Comparison of ENCODE assay signal across 9 mouse cellular contexts in genomic region chr17:6736306-6737272, GRCm38 (mm10). TPM values are rescaled to one million over a fixed set of nuclear protein-coding genes. Genes with fewer than 3 reads are reported as not detected.
A peak's percentile ranks its signal among the peaks of the same experiment; 100 is the strongest.
DNase-seq lines count a peak whose midpoint lies in the region; ATAC-seq and TF ChIP-seq lines count a peak whose summit lies in the region.
"Had no signal": no experiment of that assay in that cellular context is flagged by ENCODE, and none has a peak within 500 bp of the region (broad histone marks: within the 10 kb centered on the region; RNA-seq: fewer than 3 reads in every experiment).

No protein-coding gene starts in this region.

- peaks cover 11% of the 10 kb centered on the region for H3K4me1 ChIP-seq in kidney, embryonic 15.5 days
- peaks cover 23% of the 10 kb centered on the region for H3K4me1 ChIP-seq in kidney, adult 2 months (ENCODE audit: control insufficient read depth, insufficient read depth, low read length)
- no peaks in the 10 kb centered on the region; the same call in 1 of the 2 replicates for H3K4me1 ChIP-seq in intestine, postnatal 0 days (replicated peaks; ENCODE audit: control insufficient read depth, insufficient read depth, low read length)

- H3K4me3 ChIP-seq in kidney, embryonic 15.5 days (replicated peaks), result no peak overlapping the region
- no peak overlapping the region for H3K4me3 ChIP-seq in kidney, adult 2 months (ENCODE audit: insufficient read depth, low read depth, low read length)
- no peak overlapping the region for H3K4me3 ChIP-seq in intestine, postnatal 0 days (ENCODE audit: low read depth, low read length)

- WGBS in kidney, embryonic 15.5 days, result 54% methylated on average over 15 of the region's 15 CpGs
- WGBS in kidney, adult 2 months, result 55% methylated on average over 15 of the region's 15 CpGs
- 49% methylated on average over 15 of the region's 15 CpGs for WGBS in intestine, postnatal 0 days

- H3K27ac ChIP-seq in kidney, embryonic 15.5 days, result peak overlapping the region; percentile 54
- H3K27ac ChIP-seq in kidney, adult 2 months (ENCODE audit: insufficient read depth, low read depth, low read length), result no peak overlapping the region
- H3K27ac ChIP-seq in intestine, postnatal 0 days (ENCODE audit: low read depth, low read length), result peak overlapping the region; percentile 54

- H3K4me2 ChIP-seq in kidney, embryonic 15.5 days, result no peak overlapping the region
- H3K4me2 ChIP-seq in intestine, postnatal 0 days (replicated peaks; ENCODE audit: low read depth), result no peak overlapping the region

- TF ChIP-seq CTCF in kidney, adult 2 months (conservative IDR thresholded peaks at IDR 0.05; ENCODE audit: insufficient read depth, insufficient read length, low read depth, low read length), result no peak
- TF ChIP-seq CTCF in brain, embryonic 14.5 days (IDR thresholded peaks at IDR 0.05; ENCODE audit: borderline replicate concordance, extremely low read depth, insufficient read depth, insufficient read length), result no peak
- no peak for TF ChIP-seq CTCF in intestine, postnatal 0 days (IDR thresholded peaks at IDR 0.05; ENCODE audit: low read depth)

- H3K9ac ChIP-seq in kidney, embryonic 15.5 days, result no peak overlapping the region
- no peak overlapping the region for H3K9ac ChIP-seq in intestine, postnatal 0 days (ENCODE audit: low read depth, low read length)

- no peak for TF ChIP-seq POLR2A in kidney, adult 2 months (IDR thresholded peaks at IDR 0.05; ENCODE audit: low read depth, low read length)
- no peak for TF ChIP-seq POLR2A in brain, embryonic 14.5 days (IDR thresholded peaks at IDR 0.05; ENCODE audit: borderline replicate concordance, extremely low read depth, insufficient read depth, insufficient read length, poor library complexity, severe bottlenecking)

- H3K9me3 ChIP-seq in kidney, embryonic 15.5 days (replicated peaks), result no peaks in the 10 kb centered on the region
- H3K9me3 ChIP-seq in intestine, postnatal 0 days (ENCODE audit: control insufficient read depth), result no peaks in the 10 kb centered on the region

- peaks cover 42% of the 10 kb centered on the region for H3K36me3 ChIP-seq in kidney, embryonic 15.5 days
- peaks cover 12% of the 10 kb centered on the region for H3K36me3 ChIP-seq in kidney, adult 2 months (ENCODE audit: control insufficient read depth, insufficient read depth, low read length)
- peaks cover 45% of the 10 kb centered on the region for H3K36me3 ChIP-seq in intestine, postnatal 0 days (ENCODE audit: control insufficient read depth, insufficient read depth)

- DNase-seq in kidney, adult 2 months, result no peak
- DNase-seq in 3T3-L1 (ENCODE audit: low read depth, low spot score), result peak; percentile 25
- peak; percentile 48 for DNase-seq in brain, embryonic 14.5 days (ENCODE audit: low read depth)
- DNase-seq in right cerebral cortex, postnatal 25 days, result no peak
- no peak for DNase-seq in adrenal gland, postnatal 4 days (ENCODE audit: low spot score in 2 of 2)
- DNase-seq in frontal cortex, postnatal 36 days (ENCODE audit: low spot score in 2 of 2), result no peak

- no peak for ATAC-seq in kidney, embryonic 15.5 days (replicated peaks; ENCODE audit: low FRiP score)
- no peak for ATAC-seq in intestine, postnatal 0 days
- ATAC-seq: midbrain, embryonic 16.5 days had no signal

- H3K27me3 ChIP-seq in kidney, embryonic 15.5 days, result no peaks in the 10 kb centered on the region
- no peaks in the 10 kb centered on the region for H3K27me3 ChIP-seq in kidney, adult 2 months (replicated peaks; ENCODE audit: control insufficient read depth, insufficient read depth, low read length)
- no peaks in the 10 kb centered on the region for H3K27me3 ChIP-seq in intestine, postnatal 0 days (replicated peaks; ENCODE audit: control insufficient read depth, insufficient read depth, low read length)

RNA-seq across cellular contexts. Expression of gene Ezr, which starts 46.0 kb away (rescaled TPM):
- 182 and 184 TPM in 2 replicates for polyA plus RNA-seq in kidney, embryonic 15.5 days (2015; fragmentation: Nextera tagmentation; extraction: Ambion mirVana)
- 129 and 152 TPM in 2 replicates for polyA plus RNA-seq in kidney, adult 2 months (2012; rRNA removed)
- polyA plus RNA-seq in brain, embryonic 14.5 days (2012; rRNA removed), result 42.8 and 44.5 TPM in 2 replicates
- 342 and 379 TPM in 2 replicates for polyA plus RNA-seq in intestine, postnatal 0 days (2015; fragmentation: Nextera tagmentation; extraction: Ambion mirVana)
- 10 to 100 TPM; 23.7 to 60.5 TPM for total RNA-seq in adrenal gland, postnatal 4 days (2021)

Comparison
In these comparisons a context has a peak if more than half of its experiments do, and no peak if none do; other contexts are left out.
1. DNase-seq: peak in 3T3-L1 (single experiment) and brain, embryonic 14.5 days (single experiment); none in kidney, adult 2 months (single experiment), right cerebral cortex, postnatal 25 days (single experiment), adrenal gland, postnatal 4 days (0 of 2) and frontal cortex, postnatal 36 days (0 of 2).